ENCODE assay signal across 49 mouse cellular contexts in the genomic region with DNA sequence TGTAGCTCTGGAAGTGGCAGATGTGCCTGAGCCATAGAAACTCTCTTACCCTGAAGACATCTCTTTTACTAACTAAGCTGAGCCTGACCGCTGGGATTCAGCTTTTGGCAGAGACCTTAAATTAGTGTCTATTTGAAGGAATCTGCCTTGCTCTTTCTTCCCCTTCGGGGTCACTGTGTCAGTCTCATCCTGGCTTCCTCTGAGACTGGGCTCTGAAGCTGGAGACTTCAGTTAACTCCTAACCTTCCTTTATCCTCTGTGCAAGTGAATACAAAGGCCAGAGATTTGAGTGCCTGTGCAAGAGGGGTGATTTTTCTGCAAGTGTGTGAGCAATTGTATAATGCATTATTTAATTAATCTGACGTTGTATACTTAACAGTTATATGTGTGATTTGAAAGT. TPM values are rescaled to one million over a fixed set of nuclear protein-coding genes. Genes with fewer than 3 reads are reported as not detected.
"Had no signal": no experiment of that assay in that cellular context is flagged by ENCODE, and none has a peak within 500 bp of the region (broad histone marks: within the 10 kb centered on the region; RNA-seq: fewer than 3 reads in every experiment).

A gene (minus strand): TSS at position 101 of the 400 bp plus-strand sequence.

- H3K9ac ChIP-seq: heart, embryonic 12.5 days; heart, embryonic 13.5 days; heart, embryonic 15.5 days; hindbrain, embryonic 12.5 days; hindbrain, embryonic 13.5 days; hindbrain, embryonic 14.5 days; hindbrain, embryonic 15.5 days; intestine, embryonic 15.5 days; kidney, embryonic 15.5 days had no signal

- H3K36me3 ChIP-seq: heart, embryonic 10.5 days; heart, embryonic 12.5 days; heart, embryonic 13.5 days; heart, embryonic 15.5 days; hindbrain, embryonic 10.5 days; hindbrain, embryonic 12.5 days; hindbrain, embryonic 13.5 days; hindbrain, embryonic 15.5 days; intestine, embryonic 15.5 days; kidney, embryonic 15.5 days had no signal

- ATAC-seq: hindbrain, embryonic 16.5 days; hindbrain, postnatal 0 days; inflammation-experienced regulatory T-cells, adult 6 months; intestine, embryonic 15.5 days; intestine, embryonic 16.5 days; intestine, postnatal 0 days had no signal

- H3K27ac ChIP-seq: heart, embryonic 10.5 days; heart, embryonic 13.5 days; heart, embryonic 15.5 days; hindbrain, embryonic 10.5 days; hindbrain, embryonic 12.5 days; hindbrain, embryonic 13.5 days; hindbrain, embryonic 14.5 days; hindbrain, embryonic 15.5 days; hindbrain, postnatal 0 days; intestine, embryonic 15.5 days; kidney, embryonic 15.5 days; kidney, postnatal 0 days; layer of hippocampus, adult 2 months had no signal

- H3K27me3 ChIP-seq: heart, embryonic 12.5 days; heart, embryonic 13.5 days; heart, embryonic 15.5 days; hindbrain, embryonic 12.5 days; hindbrain, embryonic 13.5 days; hindbrain, embryonic 15.5 days; intestine, embryonic 15.5 days; kidney, embryonic 15.5 days had no signal

- H3K4me3 ChIP-seq: heart, embryonic 10.5 days; heart, embryonic 12.5 days; heart, embryonic 13.5 days; heart, embryonic 15.5 days; hindbrain, embryonic 10.5 days; hindbrain, embryonic 12.5 days; hindbrain, embryonic 13.5 days; hindbrain, embryonic 15.5 days; intestine, embryonic 15.5 days; kidney, embryonic 15.5 days; layer of hippocampus, adult 2 months had no signal

- H3K4me1 ChIP-seq: heart, embryonic 10.5 days; heart, embryonic 12.5 days; heart, embryonic 13.5 days; heart, embryonic 15.5 days; hindbrain, embryonic 10.5 days; hindbrain, embryonic 12.5 days; hindbrain, embryonic 13.5 days; hindbrain, embryonic 15.5 days; intestine, embryonic 15.5 days; kidney, embryonic 15.5 days had no signal

- H3K4me2 ChIP-seq: heart, embryonic 11.5 days; heart, embryonic 12.5 days; heart, embryonic 13.5 days; heart, embryonic 15.5 days; hindbrain, embryonic 12.5 days; hindbrain, embryonic 13.5 days; hindbrain, embryonic 14.5 days; hindbrain, embryonic 15.5 days; intestine, embryonic 15.5 days; kidney, embryonic 15.5 days had no signal

- H3K9me3 ChIP-seq: heart, embryonic 10.5 days; heart, embryonic 12.5 days; heart, embryonic 13.5 days; heart, embryonic 15.5 days; hindbrain, embryonic 10.5 days; hindbrain, embryonic 12.5 days; hindbrain, embryonic 13.5 days; hindbrain, embryonic 15.5 days; intestine, embryonic 15.5 days; kidney, embryonic 15.5 days had no signal

- DNase-seq: heart, postnatal 10 days; heart, postnatal 14 days; heart, postnatal 36 days; heart, postnatal 4 days; kidney, adult 11 months; kidney, adult 18-20 months; kidney, adult 2 months; kidney, adult 8-10 months; kidney, adult 9 months; kidney, postnatal 10 days; kidney, postnatal 14 days; kidney, postnatal 25 days; kidney, postnatal 36 days; kidney, postnatal 4 days; layer of hippocampus, adult 9-11 months; layer of hippocampus, postnatal 36 days had no signal

RNA-seq across cellular contexts. Expression of the gene that starts here (rescaled TPM):
- total RNA-seq: heart, postnatal 10 days; heart, postnatal 14 days; heart, postnatal 25 days; heart, postnatal 36 days; heart, postnatal 4 days; hindbrain, postnatal 0 days; layer of hippocampus, adult 18-20 months; layer of hippocampus, adult 2 months; layer of hippocampus, adult 8-10 months; layer of hippocampus, postnatal 10 days; layer of hippocampus, postnatal 14 days; layer of hippocampus, postnatal 25 days; layer of hippocampus, postnatal 36 days had no signal
- polyA plus RNA-seq: heart, embryonic 10.5 days; heart, embryonic 11.5 days; heart, embryonic 12.5 days; heart, embryonic 13.5 days; heart, embryonic 14.5 days; heart, embryonic 15.5 days; heart, embryonic 16.5 days; heart, postnatal 0 days; hindbrain, embryonic 10.5 days; hindbrain, embryonic 11.5 days; hindbrain, embryonic 12.5 days; hindbrain, embryonic 13.5 days; hindbrain, embryonic 14.5 days; hindbrain, embryonic 15.5 days; hindbrain, embryonic 16.5 days; hindbrain, postnatal 0 days; inflammation-experienced regulatory T-cells, adult 6 months; intestine, embryonic 14.5 days; intestine, embryonic 15.5 days; intestine, embryonic 16.5 days; intestine, postnatal 0 days; kidney, adult 2 months; kidney, embryonic 14.5 days; kidney, embryonic 15.5 days; kidney, embryonic 16.5 days; kidney, postnatal 0 days; large intestine, adult 2 months had no signal
